Mouse (Mus musculus) spleen, postnatal 10 days (tissue): ENCODE data around the gene Fmo3.

Source experiments
- DNase-seq, 2 experiments: peaks; one replicate each; pipeline ENCODE4 v3.0.0; 2021 to 2022; ENCODE audit warnings: low spot score in 2 of 2

Gene Fmo3

DNA sequence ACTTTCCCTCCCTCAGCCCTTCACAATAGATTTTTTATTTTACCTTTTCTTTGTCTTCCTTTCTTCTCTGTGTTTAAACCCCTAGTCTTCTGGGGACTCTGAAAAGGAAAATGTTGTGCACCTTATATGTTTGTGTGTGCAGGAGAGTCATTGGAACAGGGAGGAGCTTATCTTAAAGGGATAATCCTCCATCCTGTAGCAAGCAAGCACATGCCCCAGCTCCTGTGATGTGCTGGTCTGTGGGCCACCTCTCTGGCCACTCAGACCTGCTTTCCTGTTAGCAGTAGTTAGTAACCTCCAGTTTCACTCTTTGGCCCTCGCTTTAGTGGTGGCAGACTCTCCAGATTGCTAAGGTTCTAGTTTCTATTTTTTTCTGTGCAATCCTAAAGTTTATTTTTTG, at the start of gene Fmo3:
Fmo3 (minus strand) TSS at position 101 of the 400 bp plus-strand sequence.
- no peak for DNase-seq

DNA sequence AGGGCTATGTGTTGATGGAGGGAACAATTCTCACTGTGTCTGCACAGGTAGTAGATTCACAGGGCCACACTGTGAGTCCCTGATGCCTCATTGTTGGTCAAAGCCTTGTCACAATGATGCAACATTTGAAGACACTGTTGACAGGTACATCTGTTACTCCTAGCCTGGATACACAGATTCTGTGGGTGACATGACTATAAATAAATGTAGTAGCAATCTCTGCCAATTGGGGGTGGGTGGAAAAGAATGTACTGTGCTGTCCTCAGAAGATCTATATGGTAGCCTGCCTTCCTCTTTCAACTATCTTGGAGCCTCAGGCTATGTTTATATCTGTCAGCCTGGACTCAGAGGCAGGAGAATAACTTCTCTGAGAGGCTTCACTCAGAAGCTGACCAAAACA, 38.7 kb upstream of the Fmo3 start:
- DNase-seq: no peak

DNA sequence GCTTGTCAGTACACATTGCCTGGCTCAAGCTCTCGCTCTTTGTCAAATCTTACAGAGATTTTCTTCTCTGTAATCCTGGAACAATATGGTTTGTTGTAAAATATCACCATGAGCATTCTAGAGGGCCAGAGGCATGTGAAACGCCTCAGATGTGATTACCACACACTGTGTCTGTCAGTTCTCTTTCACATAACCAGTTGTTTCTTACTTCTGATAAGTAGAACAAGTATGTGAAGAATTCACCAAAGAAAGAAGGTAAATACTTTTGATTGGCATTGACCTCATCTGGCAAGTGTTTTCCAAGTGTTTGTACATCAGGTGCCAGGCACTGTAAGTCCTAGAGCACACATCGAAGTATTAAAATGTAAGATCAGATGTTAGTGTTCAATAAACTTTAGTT, 24.9 kb upstream of the Fmo3 start:
- no peak for DNase-seq

DNA sequence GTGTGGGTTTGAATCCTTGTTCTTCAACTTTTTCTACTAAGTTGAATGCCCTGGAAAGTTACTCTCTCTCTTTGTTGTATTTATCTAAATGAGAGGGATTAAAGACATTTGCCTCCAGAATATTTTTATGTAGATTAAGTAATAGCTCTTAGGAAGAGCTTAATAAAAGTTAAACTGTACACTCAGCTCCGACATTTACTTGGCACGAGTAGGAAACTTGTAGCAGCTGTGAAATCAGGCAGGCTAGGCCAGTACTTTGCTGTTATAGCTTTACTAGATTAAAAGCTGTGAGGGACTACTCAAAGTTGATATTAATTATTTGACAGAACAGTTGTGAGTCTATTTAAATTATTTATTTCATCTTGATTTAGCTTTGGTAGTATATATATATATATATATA, 19.2 kb upstream of the Fmo3 start:
- DNase-seq: no peak

DNA sequence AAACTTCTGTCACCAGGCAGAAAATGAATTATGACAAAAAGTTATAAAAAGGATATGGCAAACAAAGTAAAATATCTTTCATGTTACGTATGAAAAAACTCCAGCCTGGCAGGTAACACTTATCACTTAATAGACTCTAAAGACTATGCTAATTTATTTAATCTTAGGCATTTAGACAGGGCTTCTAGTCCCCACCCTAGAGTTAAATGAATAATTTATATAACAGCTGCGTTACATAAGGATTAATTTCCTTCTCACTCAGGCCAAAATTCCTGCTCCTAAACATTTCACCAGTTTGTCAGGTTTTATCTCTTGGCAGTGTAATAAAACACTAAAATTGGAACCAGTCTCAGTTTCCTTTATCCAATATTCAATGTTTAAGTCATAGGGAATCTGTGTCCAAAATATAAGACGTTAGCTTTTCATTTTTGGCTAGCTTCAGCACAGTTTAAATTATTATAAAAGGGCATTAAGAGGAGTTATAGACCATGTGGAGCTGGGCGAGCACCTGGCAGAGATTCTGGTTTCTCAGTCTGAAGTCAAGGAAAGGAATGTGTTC, 17.0 kb upstream of the Fmo3 start:
- no peak for DNase-seq

DNA sequence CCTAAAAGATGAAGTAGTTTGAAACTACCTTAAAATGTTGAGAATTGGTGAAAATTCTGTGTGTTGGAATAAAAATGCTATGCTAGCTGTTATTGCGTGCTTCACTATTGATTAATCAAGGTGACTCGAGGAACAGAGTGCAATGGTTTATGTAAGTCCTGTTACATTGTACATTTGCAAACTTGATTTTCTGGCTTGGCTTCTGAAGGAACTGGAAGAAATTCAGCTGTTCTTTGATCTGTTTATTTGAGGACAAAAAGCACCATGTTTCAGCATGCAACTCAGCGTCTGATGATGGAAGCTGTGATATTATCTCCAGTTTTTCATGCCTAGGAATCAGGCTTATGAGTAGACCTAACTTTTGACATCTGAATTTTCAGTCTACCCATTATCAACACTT, 3.2 kb upstream of the Fmo3 start:
- DNase-seq: no peak

DNA sequence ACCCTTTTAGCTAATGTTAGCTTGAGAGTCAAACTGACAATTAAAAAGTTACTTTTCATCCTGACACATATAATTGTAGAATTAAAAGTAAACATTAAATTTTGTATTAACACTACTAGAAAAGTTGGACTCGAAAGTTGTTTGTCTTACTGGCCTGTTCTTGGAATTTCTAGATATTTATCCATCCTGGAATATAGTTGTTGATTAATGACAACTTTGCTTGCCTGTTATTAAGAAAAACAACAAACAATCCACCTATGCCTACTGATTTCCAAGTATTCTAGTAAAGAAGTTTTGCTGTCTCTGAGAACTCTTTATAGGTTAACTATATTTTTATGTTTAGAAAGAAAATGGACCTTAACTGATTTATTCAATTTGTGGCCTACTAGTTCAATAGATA, 2.4 kb upstream of the Fmo3 start:
- no peak for DNase-seq

DNA sequence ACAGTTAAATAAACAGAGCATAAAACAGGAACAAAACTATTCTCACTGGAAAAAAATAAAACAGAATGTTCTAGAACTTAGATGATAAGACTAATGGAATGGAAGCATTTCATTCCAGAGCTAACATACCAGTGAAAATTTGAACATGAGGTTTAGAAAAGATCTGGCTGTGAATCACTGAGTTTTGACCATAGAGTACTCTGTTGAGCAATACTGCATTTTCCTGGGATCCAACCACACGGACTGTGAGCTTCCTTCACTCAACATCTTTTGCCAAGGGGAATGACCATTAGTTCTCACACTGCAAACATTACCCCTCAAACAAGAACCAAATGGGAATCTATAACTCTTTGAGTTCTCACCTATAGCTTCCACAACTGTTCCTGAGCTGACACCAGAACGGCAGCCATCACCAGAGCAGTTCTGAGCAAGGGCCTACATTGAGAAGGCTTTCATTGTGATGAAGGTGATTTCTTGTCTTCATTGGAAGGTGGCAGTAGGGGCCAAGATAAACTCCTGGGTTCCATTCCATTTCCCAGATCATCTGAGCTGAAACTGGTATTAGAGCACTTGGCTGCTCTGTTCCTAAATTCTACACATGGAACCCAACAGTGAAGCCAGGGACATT, 1.9 kb upstream of the Fmo3 start:
- no peak for DNase-seq

DNA sequence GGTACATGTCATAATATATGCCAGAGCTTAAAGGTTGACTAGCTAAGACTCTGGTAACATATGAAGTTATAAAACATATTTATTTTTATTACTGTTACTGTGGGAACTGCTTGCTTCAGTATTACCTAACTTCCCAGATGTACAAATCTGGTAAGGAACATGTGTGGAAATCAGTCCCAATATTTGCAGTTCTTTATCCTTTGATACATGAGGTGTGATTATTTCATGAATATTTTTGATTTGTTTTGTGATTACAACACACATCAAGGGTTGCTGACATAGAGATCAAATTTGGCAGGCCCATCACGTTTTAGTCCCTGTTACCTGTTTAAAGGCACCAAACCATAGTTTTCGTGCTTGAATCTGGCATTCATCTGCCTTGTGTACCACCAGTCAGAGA, 20.8 kb downstream of the Fmo3 start:
- no peak for DNase-seq

DNA sequence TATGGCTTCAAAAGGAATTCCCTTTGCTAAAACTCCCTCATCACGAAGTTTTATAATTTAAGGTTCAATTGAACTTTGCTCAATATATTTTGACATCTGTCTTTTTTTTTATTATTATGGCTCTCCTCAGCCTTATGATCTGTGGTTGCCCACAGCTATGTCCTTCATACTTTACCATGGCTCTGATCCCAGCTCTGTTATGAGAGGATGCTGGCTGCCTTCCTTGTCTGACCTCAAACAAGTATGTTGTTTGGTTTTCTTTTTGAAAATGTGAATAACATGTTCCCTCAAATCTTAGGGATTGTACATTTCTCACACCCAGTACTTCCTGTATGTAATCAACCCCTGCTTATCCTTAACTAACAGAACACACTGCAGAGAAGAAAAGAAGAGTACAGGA, 26.9 kb downstream of the Fmo3 start:
- no peak for DNase-seq

DNA sequence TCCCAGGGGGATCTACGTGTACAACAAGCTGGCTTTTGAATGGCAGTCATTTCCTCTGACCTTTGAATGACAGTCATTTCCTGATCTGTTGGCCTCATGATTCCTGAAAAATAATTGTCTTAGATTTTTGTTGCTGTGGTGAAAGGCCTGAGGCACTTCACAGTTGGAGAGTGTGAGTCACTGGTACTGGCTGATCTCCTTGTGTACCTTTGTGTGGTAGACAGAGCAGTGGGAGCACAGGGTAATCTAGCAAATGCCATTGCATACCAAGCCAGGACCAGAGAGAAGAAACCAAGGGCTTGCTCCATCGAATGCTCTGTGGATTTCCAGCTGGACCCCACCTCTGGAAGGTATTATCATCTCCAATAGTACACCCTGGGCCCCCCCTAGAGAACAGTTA, 31.2 kb downstream of the Fmo3 start:
- no peak for DNase-seq

DNA sequence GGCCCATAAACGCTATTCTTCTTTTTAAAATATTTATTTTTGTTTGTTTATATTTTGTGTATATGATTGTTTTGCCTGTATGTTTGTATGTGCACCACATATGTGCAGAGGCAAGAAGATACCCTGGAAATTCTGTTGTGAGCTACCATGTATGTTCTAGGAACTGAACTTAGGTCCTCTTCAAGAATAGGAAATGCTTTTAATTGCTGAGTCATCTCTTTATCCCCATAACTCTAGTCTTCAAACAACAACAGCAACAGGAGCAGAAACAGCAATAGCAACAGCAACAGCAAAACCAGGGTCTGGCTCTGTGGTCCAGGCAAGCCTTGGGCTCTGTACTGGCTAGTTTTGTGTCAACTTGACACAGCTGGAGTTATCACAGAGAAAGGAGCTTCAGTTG, 34.6 kb downstream of the Fmo3 start:
- no peak for DNase-seq

DNA sequence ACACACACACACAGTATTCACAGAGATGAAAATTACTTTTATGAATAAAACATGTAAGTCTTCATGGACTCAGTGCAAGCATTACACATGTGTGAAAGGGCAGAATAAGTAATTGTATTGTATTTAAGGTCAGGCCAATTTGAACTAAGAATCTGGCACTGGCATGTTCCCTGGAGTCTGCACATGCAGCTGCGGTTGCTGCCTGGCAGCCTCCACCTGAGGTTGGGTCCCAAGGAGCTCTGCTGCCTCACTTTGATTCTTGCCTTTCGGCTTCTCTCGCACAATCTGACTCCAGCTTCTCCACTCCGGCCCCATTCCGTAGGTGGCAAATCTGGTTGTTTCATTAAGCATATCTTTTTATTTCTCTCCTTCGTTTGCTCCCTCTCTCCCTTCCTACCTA, 36.4 kb downstream of the Fmo3 start:
- no peak for DNase-seq

DNA sequence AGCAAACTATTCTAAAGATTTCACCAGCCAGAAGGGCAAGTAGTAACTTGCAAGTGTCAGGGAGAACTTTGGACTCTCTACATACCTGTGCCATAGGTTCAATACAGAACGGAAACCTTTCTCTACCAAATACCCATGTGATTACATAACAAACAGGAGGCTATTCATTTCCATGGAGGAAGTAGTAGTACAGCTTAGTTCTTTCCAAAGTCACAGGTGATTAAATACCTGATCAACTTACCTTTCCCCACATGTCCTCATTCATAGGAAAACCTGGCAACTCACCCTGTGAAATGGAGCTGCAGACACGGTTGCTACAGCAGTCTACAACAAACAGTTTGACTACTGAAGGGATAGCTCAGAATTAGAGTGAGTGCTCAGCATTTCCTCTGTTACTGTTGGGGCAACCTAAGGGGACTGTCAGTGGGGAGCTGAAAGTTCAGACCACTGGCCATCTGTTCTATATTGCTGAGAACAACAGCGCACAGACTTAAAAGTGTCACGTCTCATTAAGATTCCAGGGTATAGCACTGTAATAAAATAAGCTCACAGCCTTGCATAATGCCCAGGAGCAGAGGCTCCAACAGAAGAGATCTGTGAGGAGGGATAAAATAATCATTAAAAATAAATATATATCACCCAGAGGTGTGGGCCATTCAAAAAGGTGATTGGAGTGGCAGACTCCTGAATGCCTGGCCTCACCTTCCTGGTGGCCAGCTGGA, 37.3 kb downstream of the Fmo3 start:
- no peak for DNase-seq

DNA sequence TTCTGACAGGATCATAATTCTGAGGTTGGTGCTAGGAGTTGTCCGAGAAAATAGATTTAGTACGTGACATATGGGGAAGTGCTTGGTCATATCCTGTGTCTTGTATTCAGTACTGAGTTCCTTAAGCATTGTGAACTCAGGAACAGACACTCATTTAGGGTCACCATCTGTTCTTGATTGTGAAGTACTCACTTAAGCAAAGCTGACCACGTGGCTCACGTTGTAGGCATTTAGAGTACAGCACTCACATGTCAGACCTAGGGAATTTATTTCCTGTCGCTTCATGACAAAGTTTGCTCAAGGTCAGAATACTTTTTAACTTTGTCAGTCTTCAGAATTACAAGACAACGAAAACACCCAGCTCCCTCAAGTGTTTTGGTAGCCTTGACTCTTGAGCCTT, 40.6 kb downstream of the Fmo3 start:
- no peak for DNase-seq

DNA sequence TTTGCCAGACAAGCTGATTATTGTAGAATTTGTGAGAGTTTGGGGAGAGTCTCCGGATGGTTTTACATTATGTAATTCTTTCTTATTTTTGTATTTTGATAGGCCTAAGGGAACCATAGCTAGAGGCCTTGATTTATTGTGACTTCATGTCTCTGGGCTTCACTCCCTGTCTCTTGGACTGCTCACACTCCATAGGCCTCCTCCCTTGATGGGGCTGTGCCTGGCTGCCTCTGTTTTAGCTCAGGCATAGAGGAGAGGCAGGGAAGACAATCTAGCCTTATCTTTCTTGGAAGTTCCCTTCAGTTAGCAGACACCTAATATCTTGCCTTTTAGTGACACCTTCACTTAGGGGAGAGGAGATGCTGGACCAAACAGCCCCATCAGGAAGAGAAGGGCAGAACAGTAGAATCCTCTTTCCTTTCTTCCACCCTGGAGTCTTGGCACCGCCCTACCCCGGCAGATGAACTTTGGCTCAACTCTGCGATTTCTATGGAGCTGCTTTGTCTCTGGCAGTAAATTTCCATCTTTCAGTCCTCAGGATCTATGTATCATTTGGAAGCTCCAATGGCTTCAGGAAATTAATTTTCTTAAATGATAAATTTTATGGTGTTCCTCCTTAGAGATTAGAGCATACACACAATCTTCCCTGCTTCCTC, 45.5 kb downstream of the Fmo3 start:
- no peak for DNase-seq

DNA sequence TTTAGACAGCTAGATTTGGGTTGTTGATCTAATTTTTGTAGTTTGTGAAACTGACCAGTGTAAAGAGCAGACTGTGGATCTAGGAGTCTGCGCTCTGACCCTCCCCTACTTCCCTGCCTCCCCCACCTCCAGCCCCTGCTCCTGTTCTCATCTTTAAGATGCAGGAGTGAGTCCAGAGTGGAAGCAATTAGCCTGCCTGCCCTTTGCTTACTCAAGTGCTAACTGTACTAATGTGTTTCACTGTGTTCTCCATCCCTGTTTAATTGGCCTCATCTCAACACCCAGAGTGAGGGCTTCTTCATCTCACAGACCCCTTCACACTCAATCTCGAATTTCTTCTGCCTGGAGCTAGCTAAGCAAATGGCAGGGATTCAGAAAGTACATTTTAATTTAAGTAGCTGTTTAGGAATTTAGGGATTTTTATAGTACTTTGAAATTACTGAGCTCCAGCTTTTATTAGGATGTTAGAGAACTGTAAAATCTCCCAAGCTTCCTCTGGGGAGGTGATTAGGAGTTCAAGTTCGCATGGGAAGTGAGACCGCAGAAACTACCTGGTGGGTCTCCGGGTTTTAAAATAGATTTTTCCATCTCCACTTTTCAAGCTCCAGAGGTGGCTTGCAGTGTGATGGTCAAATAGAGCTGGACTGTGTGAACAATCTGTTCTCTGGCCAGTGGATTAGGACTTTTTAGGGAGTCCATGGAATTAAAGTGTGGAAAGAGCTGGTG, 46.2 kb downstream of the Fmo3 start:
- no peak for DNase-seq

DNA sequence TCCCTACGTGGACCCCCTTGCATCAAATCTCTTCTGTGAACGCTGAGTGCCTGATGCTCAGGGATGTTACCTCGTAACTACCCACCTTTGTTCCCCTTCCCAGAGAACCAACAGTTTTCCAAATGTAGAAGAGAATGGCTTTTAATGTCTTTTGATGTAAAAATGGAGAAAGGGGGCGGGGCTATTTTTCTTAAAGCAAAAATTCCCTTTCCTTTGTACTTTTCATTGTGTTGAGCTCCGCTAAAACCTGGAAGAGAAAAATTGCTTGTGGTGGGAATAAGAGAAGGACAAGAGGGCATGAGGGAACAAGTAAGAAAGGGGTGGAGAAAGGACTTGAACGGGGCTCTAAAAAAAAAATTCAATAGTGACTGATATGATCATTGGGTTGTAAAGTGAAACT, 46.9 kb downstream of the Fmo3 start, which contains the start of gene Fmo6:
Fmo6 (minus strand) TSS at position 101 of the 400 bp plus-strand sequence.
- no peak for DNase-seq

DNA sequence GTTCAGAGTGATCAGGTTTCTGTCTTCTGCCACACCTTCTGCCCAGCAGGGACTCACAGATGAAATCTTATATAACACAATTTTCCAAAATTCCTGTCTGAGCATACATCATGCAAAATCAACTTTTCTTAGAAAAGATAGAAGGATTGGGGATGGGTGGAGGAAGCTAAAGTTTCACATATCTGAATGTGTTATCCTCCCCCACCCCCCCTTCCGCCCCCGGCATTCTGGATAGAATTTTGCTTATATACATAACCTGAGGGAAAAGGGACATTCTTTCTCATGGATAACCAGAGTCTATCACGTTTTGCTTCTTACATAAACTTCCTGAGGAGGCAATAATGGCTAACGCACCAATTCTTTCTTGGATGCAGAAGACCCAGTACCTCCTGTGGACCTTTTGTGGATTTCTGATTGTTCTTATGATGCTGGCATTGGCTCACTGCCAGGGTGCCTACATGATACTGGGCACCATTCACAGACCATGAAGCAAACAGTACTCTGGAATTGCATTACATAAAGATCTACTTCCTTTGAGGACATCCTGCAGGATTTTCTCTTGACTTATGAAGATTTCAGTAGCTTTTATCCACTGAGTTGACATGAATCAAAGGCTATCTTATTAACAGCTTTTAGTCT, 49.8 kb downstream of the Fmo3 start:
- no peak for DNase-seq

DNA sequence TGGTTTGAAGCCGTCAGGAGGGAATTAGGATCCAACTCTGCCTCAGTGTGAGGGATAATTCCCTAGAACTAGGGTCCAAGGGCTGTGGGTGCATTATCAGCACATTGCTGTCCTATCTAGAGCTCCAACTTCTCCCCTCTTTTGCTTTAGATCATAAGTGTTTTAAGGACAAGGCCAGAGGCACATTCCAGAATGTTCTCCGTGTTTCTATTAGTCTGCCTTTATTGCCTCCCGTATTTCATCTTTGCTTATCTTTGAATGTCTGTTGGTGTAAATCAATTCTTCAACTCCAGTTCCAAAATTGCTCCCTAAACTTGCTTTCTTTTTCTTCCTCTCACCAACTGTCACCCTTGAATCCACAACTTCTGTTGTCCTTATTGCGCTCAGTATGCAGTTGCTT, 51.9 kb downstream of the Fmo3 start:
- no peak for DNase-seq

DNA sequence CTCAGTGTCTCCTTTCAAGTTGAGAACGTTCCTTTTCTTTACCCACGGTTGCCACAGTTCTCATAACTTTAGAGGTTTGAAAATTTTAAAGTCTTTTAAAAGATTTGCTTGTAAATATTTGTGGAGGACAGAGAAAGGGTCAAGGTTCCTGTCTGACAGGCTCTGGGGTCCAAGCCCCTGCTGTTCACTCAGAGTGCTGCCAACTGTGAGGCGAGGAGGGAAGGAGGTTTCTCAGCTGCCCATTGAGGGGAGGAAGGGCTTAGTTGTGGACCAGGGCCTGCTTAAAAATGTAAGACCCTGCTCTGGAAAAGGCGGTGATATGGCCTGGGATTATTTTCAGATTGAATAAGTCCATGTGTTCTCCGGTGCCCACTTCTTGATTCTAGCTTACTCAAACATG, 52.4 kb downstream of the Fmo3 start:
- no peak for DNase-seq
